Mouse (Mus musculus) thymus, adult 2 months (tissue): ENCODE data around the gene Pygo1. TPM values are rescaled to one million over a fixed set of nuclear protein-coding genes. Genes with fewer than 3 reads are reported as not detected.

Source experiments
- DNase-seq: peaks from one replicate; pipeline ENCODE4 v3.0.0; 2021
- H3K27ac ChIP-seq: fragments of 200-500 bp; 2 replicates; pipeline ENCODE4 v1.5.1; 2012; ENCODE audit warnings: low read length, control low read depth; ENCODE audit not compliant: control insufficient read depth, insufficient read depth
- H3K27me3 ChIP-seq: fragments of 200-500 bp; 2 replicates; pipeline ENCODE4 v1.6.1; 2012; ENCODE audit warnings: mild to moderate bottlenecking, low read length, moderate library complexity, mixed read lengths; ENCODE audit not compliant: control insufficient read depth, insufficient read depth
- H3K36me3 ChIP-seq: fragments of 200-500 bp; 2 replicates; pipeline ENCODE4 v1.6.1; 2012; ENCODE audit warnings: mild to moderate bottlenecking, low read length, moderate library complexity; ENCODE audit not compliant: control insufficient read depth, insufficient read depth
- H3K4me1 ChIP-seq: fragments of 200-500 bp; replicated peaks from 2 replicates; pipeline ENCODE4 v1.6.1; 2012; ENCODE audit warnings: low read length; ENCODE audit not compliant: control insufficient read depth, insufficient read depth
- H3K4me3 ChIP-seq: fragments of 200-500 bp; 2 replicates; pipeline ENCODE4 v1.5.1; 2012; ENCODE audit warnings: mild to moderate bottlenecking, low read length, control low read depth, moderate library complexity; ENCODE audit not compliant: control insufficient read depth, insufficient read depth
- CTCF ChIP-seq: fragments of 200-500 bp; IDR thresholded peaks from 2 replicates; pipeline ENCODE4 v1.5.1; 2012; ENCODE audit warnings: mild to moderate bottlenecking, control low read depth, low read length, moderate library complexity, borderline replicate concordance; ENCODE audit not compliant: control insufficient read depth, poor library complexity, insufficient read depth; ENCODE audit errors: extremely low read depth
- POLR2A ChIP-seq: fragments of 200-500 bp; IDR thresholded peaks from 2 replicates; pipeline ENCODE4 v1.6.1; 2012; ENCODE audit warnings: mild to moderate bottlenecking, low read length, control low read depth, moderate library complexity; ENCODE audit not compliant: control insufficient read depth, poor library complexity, insufficient read depth; ENCODE audit errors: extremely low read depth
- WGBS: fragments of 180-500 bp; shearing (Covaris S2); methylation state at CpG from one replicate; pipeline ENCODE4 v1.1.7; 2018; 5-methylcytosine and 5-hydroxymethylcytosine counted together
- polyA plus RNA-seq: library from polyadenylated mRNA; depleted of rRNA; stranded (reverse); fragments of >200 nt; gene quantifications from 2 replicates; pipeline ENCODE4 v1.2.3, GENCODE M21; 2012

Gene Pygo1
- polyA plus RNA-seq, 1 experiment: 0.38 TPM

DNA sequence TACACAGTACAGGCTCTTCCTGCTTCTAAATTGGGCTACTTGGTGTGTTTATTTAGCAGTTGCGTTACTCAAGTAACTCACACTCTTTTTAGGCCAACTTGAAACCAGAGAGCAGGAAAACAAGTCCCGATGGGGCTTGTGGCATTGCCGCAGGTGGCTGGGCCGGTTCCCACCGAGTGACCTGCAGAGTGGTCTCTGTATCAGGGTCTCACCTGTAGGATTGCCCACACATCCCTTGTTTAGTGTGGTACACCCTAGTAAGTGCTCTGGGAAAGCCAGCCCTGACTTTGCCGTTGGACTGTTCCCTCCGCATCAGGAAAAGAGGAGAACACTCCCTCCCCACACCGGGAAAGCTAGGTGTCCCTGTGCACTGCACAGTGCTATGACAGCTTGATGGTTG lies 23.4 kb upstream of the Pygo1 start:
- Histone ChIP-seq H3K27ac (no peak overlapping the region), H3K4me3 (no peak overlapping the region), H3K4me1 (peaks cover 3% of the 10 kb centered on the region; the same call in 1 of the 2 replicates), H3K27me3 (no peaks in the 10 kb centered on the region), H3K36me3 (no peaks in the 10 kb centered on the region)
- WGBS: 87% methylated on average over 8 of the region's 8 CpGs
- no peak for DNase-seq
- TF ChIP-seq CTCF (no peak), POLR2A (no peak)

GRCm38 (mm10) chr9:72902611-72903010 lies 22.8 kb upstream of the Pygo1 start:
- H3K27ac ChIP-seq: no peak overlapping the region
- 42% methylated on average over 5 of the region's 5 CpGs for WGBS

GRCm38 (mm10) chr9:72906693-72907103 lies 18.7 kb upstream of the Pygo1 start:
- WGBS: 90% methylated on average over 6 of the region's 6 CpGs
- no peaks in the 10 kb centered on the region for H3K36me3 ChIP-seq
- H3K4me3 ChIP-seq: no peak overlapping the region
- DNase-seq: no peak
- no peak overlapping the region for H3K27ac ChIP-seq
- no peaks in the 10 kb centered on the region for H3K27me3 ChIP-seq
- TF ChIP-seq CTCF: no peak
- no peak for TF ChIP-seq POLR2A
- H3K4me1 ChIP-seq: peaks cover 3% of the 10 kb centered on the region; the same call in 1 of the 2 replicates

More at GRCm38 (mm10) chr9:72902611-72903010, 22.8 kb upstream of the Pygo1 start:
- no peaks in the 10 kb centered on the region for H3K27me3 ChIP-seq
- H3K4me1 ChIP-seq: peaks cover 3% of the 10 kb centered on the region; the same call in 1 of the 2 replicates
- TF ChIP-seq CTCF: no peak
- no peak for TF ChIP-seq POLR2A
- no peaks in the 10 kb centered on the region for H3K36me3 ChIP-seq
- no peak overlapping the region for H3K4me3 ChIP-seq
- no peak for DNase-seq

DNA sequence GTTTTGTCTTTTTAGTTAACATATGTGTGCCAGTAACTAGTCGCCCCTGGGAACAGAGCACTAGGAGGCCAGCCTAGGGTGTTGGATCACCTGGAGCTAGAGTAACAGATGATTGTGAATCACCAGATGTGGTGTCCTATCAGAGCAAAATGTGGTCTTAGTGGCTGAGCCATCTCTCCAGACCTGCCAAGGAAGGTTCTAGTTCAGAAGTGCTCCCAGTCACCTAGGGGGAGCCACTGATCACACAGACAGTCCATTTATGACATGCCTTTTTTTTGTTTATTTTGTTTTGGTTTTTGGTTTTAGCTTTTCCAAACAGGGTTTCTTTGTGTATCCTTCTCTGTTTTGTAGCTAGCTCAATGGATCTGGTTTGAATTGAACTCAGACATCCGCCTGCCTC lies 14.1 kb upstream of the Pygo1 start:
- Histone ChIP-seq H3K4me1 (no peaks in the 10 kb centered on the region), H3K36me3 (no peaks in the 10 kb centered on the region), H3K27ac (no peak overlapping the region), H3K4me3 (no peak overlapping the region), H3K27me3 (no peaks in the 10 kb centered on the region)
- TF ChIP-seq CTCF: no peak
- no peak for TF ChIP-seq POLR2A
- no peak for DNase-seq
- WGBS: 97% methylated on average over 2 of the region's 2 CpGs

DNA sequence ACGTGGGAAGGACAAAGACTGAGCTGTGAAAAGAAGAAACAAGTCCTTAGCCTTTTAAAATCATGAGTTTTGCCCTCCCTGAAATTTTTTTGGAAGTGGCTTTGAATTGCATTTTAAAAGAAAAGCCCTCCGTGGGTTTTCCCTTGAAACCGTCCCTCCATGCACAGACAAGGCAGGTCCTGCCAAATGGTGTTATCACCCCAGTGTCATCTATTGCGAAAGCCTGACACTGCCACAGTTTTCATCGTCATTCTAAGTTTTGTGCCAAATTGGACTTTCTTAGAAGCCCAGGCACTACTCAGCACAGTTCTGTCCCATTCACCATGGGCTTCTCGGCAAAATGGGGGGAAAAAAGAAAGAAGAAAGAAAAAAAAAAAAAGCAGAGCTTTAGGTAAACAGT lies 11.9 kb upstream of the Pygo1 start:
- DNase-seq: no peak
- Histone ChIP-seq H3K36me3 (no peaks in the 10 kb centered on the region), H3K4me1 (no peaks in the 10 kb centered on the region), H3K27me3 (no peaks in the 10 kb centered on the region), H3K4me3 (no peak overlapping the region), H3K27ac (no peak overlapping the region)
- no peak for TF ChIP-seq POLR2A
- TF ChIP-seq CTCF: no peak
- 76% methylated on average over 6 of the region's 6 CpGs for WGBS

DNA sequence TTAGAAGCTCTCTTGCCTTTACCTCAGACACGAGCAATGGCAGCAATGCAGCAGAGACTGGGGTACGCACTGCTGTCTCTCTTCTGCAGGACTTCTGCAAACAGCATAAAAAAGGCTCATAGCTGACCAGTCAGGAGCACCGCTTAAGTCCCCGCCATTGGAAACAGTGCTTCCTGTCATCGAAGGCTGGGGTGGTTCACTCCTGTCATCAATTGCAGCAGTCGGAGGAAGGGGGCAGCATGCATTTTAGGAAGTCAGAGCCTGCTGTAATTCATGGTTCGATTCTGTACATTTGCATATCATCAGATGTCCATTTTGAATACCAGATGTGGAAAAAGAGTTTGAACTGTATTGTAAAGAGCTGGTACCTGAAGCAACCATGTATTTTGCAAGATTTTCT lies 9.7 kb upstream of the Pygo1 start:
- Histone ChIP-seq H3K27me3 (no peaks in the 10 kb centered on the region), H3K36me3 (no peaks in the 10 kb centered on the region), H3K4me3 (no peak overlapping the region), H3K27ac (no peak overlapping the region), H3K4me1 (no peaks in the 10 kb centered on the region)
- no peak for DNase-seq
- TF ChIP-seq CTCF: no peak
- TF ChIP-seq POLR2A: no peak
- WGBS: 15% methylated on average over 7 of the region's 7 CpGs

- WGBS: 75% methylated on average over 3 of the region's 3 CpGs
- Histone ChIP-seq H3K27me3 (peaks cover 13% of the 10 kb centered on the region), H3K36me3 (no peaks in the 10 kb centered on the region), H3K27ac (no peak overlapping the region), H3K4me1 (peaks cover 6% of the 10 kb centered on the region; the same call in 1 of the 2 replicates), H3K4me3 (no peak overlapping the region)
- TF ChIP-seq POLR2A: no peak
- no peak for TF ChIP-seq CTCF
- DNase-seq: no peak
These were observed 2.4 kb upstream of the Pygo1 start for GRCm38 (mm10) chr9:72923068-72923467.
